Mouse (Mus musculus) heart, postnatal 0 days (tissue): ENCODE measurements around the gene Agbl1.

Source experiments
- CTCF ChIP-seq: IDR thresholded peaks from 2 replicates; pipeline ENCODE4 v1.5.1; 2016; ENCODE audit warnings: antibody characterized with exemption, control low read depth, low read depth
- EP300 ChIP-seq: IDR thresholded peaks from 2 replicates; pipeline ENCODE4 v1.6.1; 2016; ENCODE audit warnings: antibody characterized with exemption, low read depth

DNA sequence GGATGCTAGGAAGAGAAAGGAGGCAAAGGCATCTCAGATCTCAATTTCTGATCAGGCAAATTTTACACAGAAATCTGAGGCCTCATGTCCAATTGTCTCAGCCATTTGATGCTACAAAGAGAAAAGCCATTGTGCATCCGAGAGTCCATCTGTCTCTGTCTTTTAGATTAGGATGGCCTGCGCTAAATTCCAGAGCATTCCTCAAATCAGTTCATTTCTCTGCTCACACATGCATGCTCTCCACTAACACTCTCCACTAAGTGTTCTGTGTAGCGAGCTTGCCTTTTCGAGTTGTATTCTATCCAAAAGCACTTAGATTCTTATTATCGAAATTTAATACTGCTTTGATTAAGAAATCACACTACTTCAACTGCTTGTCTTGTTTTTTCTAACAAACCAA, 159.6 kb downstream of the Agbl1 start:
- TF ChIP-seq CTCF: no peak
- no peak for TF ChIP-seq EP300
